Mouse (Mus musculus) kidney, postnatal 10 days (tissue): ENCODE measurements around the gene Lgi4.
A peak's percentile ranks its signal among the peaks of the same experiment; 100 is the strongest.

ENCODE experiments used
- DNase-seq: peaks from one replicate; pipeline ENCODE4 v3.0.0; 2021; ENCODE audit warnings: mixed read lengths

The Lgi4 gene

GRCm38 (mm10) chr7:31109796-31110195 is 50.7 kb downstream of the Lgi4 start:
- no peak for DNase-seq

DNA sequence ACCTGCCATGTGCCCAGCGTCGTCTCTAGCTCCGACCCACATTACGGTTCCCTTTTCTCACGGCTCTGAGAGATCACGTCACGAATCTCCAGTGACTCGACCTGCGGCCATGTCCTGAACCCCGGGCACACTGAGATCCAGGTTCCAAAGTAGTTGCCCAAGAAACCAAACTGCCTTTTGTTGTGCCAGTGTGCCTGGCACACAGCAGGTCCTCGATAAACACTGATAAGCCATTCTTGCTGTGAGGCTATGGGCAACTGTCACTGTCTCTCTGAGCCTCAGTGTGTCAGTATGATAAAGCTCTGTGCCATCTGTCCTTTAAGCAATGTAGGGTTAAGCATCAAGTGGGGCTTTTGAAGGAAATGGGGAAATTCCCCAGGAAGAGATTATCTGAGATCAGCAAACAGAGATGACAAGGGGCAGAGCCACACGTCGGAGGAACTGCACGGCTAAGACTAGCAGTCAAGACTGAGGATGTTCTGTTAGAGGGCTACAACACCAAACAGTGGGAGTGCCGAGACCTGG is 51.8 kb downstream of the Lgi4 start:
- no peak for DNase-seq

DNA sequence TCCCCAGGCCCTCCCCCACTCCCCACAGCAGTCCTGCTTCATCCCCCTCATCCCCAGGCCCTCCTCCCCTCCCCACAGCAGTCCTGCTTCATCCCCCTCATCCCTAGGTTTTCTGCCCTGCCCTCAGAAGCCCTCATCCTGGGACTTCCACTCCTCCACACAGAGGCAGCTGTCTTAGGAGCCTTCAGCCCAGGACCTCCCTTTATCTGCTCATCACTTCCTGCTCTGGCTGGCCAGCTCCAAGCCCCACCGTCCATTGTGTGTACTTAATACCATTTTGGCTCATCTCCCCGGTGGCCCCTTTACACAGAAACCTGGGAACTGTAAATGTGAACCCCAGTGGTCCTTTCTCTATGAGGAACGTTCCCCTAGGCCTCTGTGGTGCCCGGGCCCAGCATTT is 52.9 kb downstream of the Lgi4 start:
- peak; percentile 55 for DNase-seq

DNA sequence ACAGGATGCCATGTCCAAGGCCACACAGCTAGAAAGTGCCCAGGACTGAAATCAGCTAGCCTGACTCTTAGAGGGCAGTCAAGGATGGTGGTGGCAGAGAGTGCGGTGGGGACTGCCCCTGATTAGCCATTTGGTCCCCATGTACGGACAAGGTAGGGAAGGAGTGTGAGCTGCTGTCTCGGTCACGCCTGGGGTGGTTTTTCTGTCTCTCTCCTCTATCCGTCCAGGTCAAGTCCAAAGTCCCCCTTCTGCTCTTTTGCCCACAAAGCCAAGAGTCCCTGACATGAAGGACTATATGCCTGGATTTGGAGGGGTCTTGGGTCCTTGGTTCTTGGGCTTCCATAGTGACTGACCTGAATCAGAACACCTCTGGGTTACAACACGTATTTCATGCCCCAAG is 54.7 kb downstream of the Lgi4 start:
- peak; percentile 50 for DNase-seq

- DNase-seq, result peak; percentile 62
Observed at GRCm38 (mm10) chr7:31114646-31115045, 55.5 kb downstream of the Lgi4 start.

DNA sequence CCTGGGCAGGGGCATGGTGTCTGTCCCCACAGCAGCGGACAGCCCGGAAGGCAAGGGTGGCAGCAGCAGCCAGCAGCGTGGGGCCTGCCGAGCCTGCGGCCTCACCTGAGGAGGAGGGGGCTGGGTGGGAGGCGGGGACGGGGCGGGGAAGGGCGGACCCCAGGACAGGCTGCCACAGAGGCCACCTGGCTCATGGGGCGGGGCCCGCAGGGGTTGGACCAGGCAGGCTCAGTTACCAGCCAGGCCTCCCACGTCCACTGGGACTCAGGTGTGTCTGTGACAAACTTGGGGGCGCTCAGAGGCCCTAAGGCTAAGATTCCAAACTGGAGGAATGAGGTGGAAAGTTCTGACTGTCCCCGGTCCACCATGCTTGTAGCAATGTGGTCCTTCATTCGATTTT is 56.0 kb downstream of the Lgi4 start, which contains the start of gene Hpn:
TSS of gene Hpn (minus strand) at position 109 of the 400 bp plus-strand sequence.
- peak; percentile 84 for DNase-seq

DNA sequence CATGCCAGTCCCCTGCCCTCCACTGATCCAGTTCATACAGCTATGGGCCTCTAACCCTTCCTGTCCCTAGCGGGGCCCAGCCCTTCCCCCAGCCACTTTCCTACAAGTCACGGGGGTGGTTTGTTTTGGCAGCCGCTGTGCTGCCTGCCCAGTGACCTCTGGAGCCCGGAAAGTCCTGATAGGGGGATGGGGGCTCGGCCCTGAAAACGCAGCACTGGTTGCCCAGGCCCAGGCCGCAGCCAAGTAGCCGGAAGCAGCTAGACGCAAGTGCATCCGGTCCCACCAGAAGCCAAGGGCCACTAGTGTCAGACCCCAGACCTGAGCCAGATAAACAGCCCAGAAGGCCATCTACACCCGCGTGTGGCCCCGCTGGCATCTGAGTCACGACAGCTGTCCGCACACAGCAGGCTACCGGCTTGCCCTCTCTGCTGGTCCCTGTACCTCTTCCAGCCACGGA is 56.5 kb downstream of the Lgi4 start:
- peak; percentile 87 for DNase-seq

GRCm38 (mm10) chr7:31116721-31117145 is 57.6 kb downstream of the Lgi4 start:
- DNase-seq, result peak; percentile 45

- no peak for DNase-seq
Observed at GRCm38 (mm10) chr7:31117465-31117864, 58.3 kb downstream of the Lgi4 start.

DNA sequence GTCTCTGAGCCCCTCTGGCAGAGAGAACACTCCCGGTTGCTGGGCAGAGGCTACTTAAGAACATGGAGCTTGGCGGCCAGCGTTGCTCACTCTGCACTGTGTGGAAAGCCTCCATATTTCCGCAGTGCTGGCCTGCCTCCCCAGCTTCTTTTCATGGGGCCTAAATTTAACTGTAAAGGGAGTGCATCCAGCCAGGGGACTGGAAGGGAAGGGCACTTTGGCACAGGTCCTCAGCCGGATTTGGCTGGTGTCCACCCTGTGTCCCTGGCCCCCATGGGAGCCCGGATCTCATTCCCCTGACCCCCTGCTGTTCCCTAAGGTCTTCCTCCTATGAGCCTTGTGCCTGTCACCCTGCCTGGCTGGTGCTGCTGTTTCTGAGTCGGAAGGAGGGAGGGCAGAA is 59.3 kb downstream of the Lgi4 start:
- DNase-seq, result peak; percentile 50

GRCm38 (mm10) chr7:31119556-31119955 is 60.4 kb downstream of the Lgi4 start:
- no peak for DNase-seq
